Mouse (Mus musculus) macrophage (primary cell): Measurements from ENCODE around the gene Cxcl9. TPM values are rescaled to one million over a fixed set of nuclear protein-coding genes. Genes with fewer than 3 reads are reported as not detected.

Experiments used
- H3K27ac ChIP-seq: fragments of 350-480 bp; formaldehyde crosslinking; 2 replicates; pipeline ENCODE4 v1.9.0; 2021
- H3K36me3 ChIP-seq: fragments of 350-480 bp; formaldehyde crosslinking; 2 replicates; pipeline ENCODE4 v1.9.0; 2021; ENCODE audit errors: inconsistent target
- H3K4me3 ChIP-seq: fragments of 350-480 bp; formaldehyde crosslinking; 2 replicates; pipeline ENCODE4 v1.9.0; 2021; ENCODE audit errors: inconsistent target
- H3K79me2 ChIP-seq: fragments of 350-480 bp; formaldehyde crosslinking; 2 replicates; pipeline ENCODE4 v1.9.0; 2021; ENCODE audit errors: inconsistent target
- WGBS: methylation state at CpG from one replicate; pipeline ENCODE4 v1.1.7; 2026; ENCODE audit warnings: inconsistent platforms; ENCODE audit not compliant: missing documents; 5-methylcytosine and 5-hydroxymethylcytosine counted together
- polyA plus RNA-seq: library from polyadenylated mRNA; stranded (reverse); fragments of 250-400 nt; gene quantifications from 3 replicates; pipeline ENCODE4 v1.2.4, GENCODE M21; 2018; ENCODE audit warnings: inconsistent platforms
- total RNA-seq, 78 experiments: library from RNA; depleted of rRNA; stranded (reverse); fragments of 250-400 nt; gene quantifications; 1 replicate in 9 of 78; 2 replicates in 24 of 78; 3 replicates in 43 of 78; 4 replicates in 2 of 78; pipeline ENCODE4 v1.2.4; 2018; ENCODE audit warnings: inconsistent platforms in 56 of 78

The Cxcl9 gene
- total RNA-seq (2018; cell fraction: chromatin; rRNA removed) = 10 to 100 TPM in 1 of 26 experiments, 1 to 10 TPM in 5, under 1 TPM in 6, not detected in 14; 0.19 to 34.4 (median 0.84) TPM
- 10 to 100 TPM in 9 of 26 experiments, 1 to 10 TPM in 5, under 1 TPM in 12; 0.06 to 36.4 (median 6.7) TPM for total RNA-seq (2018; cell fraction: cytosol; rRNA removed)
- total RNA-seq (2018; cell fraction: nucleus; rRNA removed) = 10 to 100 TPM in 2 of 26 experiments, 1 to 10 TPM in 16, under 1 TPM in 5, not detected in 3; 0.48 to 17.2 (median 2.5) TPM
- 0.69 to 2.3 TPM (median 1.8 TPM) in 3 replicates for polyA plus RNA-seq

DNA sequence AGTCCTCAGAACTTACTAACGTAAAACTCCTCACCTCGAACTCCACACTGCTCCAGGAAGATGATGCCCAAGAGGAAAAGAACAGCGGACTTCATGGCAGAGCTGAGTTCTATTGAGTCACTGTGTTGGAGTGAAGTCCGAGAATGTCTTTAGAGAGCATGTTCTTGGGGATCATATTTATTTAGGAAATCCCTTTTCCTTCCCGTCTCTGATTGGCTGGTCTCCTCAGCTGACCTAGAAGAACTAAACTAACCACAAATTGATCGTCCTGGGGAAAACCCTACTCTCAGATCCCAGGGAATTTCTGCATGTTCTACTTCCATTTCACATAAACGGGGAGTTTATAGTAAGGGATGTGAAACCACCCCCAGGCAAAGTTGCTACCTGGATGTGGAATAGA lies at the start of gene Cxcl9:
Cxcl9 (minus strand) TSS at position 151 of the 400 bp plus-strand sequence.
- Histone ChIP-seq H3K27ac (no peak within 1 kb of the TSS), H3K79me2 (no peaks in the 10 kb centered on the region), H3K36me3 (no peaks in the 10 kb centered on the region), H3K4me3 (no peak within 1 kb of the TSS)
- 63% methylated on average over 7 of the region's 7 CpGs for WGBS

DNA sequence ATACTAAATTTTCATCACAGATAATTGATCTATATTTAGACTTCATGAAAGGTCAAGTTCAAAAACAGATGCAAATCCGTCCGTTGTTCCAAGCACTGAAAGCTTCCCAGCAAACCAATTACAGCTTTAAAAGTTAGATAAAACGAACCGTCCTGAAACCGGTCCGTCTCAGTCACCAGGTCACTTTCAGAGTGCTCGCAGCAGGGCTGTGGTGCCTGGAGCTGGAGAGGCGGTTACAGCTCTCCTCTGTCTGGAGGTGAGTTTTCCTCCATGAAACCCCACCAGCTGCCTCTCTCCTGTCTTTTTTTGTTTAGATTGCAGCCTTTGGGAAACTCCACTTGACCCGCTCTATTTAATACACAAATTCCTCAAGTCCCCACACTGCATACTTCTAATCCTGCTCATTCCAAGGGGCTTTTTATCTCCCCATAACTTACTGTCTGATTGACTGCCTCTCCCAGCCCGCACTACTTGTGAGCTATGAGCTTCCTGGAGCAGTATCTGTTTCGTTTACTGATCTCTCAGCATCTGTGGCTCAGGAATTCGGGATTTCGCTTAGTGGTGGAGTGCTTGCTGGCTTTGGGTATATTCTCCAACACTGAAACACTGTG lies 49.0 kb upstream of the Cxcl9 start:
- H3K27ac ChIP-seq = no peak overlapping the region
- 91% methylated on average over 12 of the region's 13 CpGs for WGBS
- H3K36me3 ChIP-seq = no peaks in the 10 kb centered on the region
- no peaks in the 10 kb centered on the region for H3K79me2 ChIP-seq
- H3K4me3 ChIP-seq = no peak overlapping the region

DNA sequence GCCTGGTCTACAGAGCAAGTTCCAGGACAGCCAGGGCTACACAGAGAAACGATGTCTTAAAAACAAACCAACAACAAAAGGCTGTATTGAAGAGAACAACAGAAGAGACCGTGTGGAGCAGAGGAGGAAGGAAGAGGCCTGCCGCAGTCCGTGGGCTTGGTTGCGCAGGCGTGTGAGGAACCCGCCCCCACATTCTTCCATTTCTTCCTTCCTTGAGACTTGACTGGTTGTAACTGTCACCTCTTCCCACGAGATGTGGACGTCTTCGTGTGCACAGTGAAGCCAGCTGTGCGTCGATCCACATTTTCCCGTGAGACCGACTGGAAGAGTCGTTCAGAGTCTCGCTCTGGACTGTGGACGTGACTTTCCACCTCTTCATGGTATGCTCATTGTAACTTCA lies 47.5 kb upstream of the Cxcl9 start:
- Histone ChIP-seq H3K4me3 (peak overlapping the region; percentile 19; the same call in 1 of the 2 replicates), H3K36me3 (no peaks in the 10 kb centered on the region), H3K79me2 (no peaks in the 10 kb centered on the region), H3K27ac (peak overlapping the region; percentile 92)
- 7% methylated on average over 17 of the region's 17 CpGs for WGBS

DNA sequence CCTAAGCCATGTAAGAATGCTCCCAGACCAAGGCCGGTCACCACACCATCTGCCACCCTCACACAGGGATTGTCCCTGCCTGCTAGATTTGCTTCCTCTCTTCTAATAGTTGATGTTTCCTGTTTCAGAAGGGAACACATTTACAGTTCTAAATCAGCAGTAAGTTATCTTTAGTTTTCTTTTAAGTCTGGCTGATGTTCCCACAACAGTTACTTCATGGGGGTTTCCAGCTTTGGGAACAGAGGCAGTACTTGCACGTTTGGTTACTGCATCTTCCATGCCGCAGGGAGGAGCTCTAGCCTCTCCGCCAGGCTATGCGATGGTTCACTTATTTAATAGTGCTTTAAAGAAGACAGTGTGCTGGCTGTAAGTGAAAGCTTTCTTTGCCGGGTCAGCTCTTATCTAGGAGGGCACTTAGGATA lies 46.9 kb upstream of the Cxcl9 start:
- no peaks in the 10 kb centered on the region for H3K79me2 ChIP-seq
- H3K27ac ChIP-seq = peak overlapping the region; percentile 92
- H3K4me3 ChIP-seq = peak overlapping the region; percentile 19; the same call in 1 of the 2 replicates
- 1% methylated on average over 6 of the region's 6 CpGs for WGBS
- H3K36me3 ChIP-seq = no peaks in the 10 kb centered on the region

DNA sequence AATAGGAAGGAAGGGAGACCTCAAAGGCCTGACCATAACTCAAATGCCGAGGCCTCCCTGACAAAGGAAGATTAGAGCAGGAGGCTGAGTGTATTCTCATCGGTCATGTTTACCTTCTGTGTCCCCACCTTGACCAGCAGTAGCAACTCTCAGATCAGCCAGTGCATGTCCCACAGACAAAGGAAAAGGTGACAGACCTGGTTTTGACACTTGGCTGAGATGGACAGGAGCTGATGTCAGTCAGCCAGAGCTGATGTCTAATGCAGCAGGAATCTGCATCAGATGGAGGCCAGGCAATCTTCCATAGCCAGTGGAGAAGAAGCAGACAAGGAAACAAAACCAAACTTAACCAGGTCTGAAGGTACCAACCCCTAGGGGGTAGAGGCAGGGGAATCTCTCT lies 44.7 kb upstream of the Cxcl9 start:
- Histone ChIP-seq H3K36me3 (no peaks in the 10 kb centered on the region), H3K4me3 (no peak overlapping the region), H3K27ac (no peak overlapping the region), H3K79me2 (no peaks in the 10 kb centered on the region)
- 20% methylated on average over 2 of the region's 2 CpGs for WGBS

DNA sequence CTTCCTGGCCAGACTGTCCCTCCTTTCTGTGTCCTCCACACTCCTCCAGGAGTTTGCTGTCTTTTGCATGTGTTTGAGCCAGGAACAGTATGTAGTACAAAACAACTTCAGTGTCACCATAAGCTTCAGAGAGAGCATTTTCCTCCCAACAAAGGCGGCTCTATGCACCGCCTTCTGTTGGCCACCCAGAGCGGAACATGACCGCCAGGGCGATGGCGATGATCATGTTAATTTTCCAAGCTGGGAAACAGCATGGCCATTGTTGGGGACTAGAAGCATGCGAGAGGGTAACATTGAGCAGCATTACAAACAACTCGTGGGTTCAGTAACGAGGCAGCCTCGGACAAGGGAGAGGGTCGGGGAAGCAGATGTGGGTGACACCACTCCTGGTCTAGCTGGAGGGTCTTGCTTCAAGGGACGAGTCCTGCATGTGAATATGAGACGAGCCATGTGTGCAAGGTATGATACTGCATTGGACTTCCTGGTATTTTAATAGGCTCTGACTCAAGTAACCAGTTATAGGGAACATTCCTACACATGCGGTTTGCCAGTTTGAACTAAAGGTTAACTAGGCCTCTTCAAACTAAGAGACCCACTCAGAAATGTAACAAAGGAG lies 43.6 kb upstream of the Cxcl9 start:
- H3K79me2 ChIP-seq = no peaks in the 10 kb centered on the region
- WGBS = 85% methylated on average over 14 of the region's 14 CpGs
- H3K4me3 ChIP-seq = no peak overlapping the region
- H3K36me3 ChIP-seq = no peaks in the 10 kb centered on the region
- H3K27ac ChIP-seq = no peak overlapping the region

DNA sequence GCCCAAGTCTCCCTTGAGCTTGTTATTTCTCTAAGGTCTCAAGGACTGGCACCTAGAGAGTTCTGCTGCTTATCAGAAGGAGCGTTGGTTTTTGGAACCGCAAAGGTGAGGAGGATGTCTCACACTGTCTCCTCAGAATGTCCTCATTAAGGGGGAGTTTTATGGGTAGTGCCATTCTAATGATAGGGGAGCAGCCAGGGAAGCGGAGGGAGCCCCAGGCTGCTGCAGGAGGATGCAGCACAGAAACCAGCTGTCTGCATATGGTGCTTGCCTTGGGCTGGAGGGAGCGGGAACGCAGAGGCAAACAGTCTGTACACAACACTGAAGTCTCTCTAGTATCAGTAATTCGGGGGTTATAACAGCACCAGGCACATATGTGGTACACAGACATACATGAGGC lies 43.0 kb upstream of the Cxcl9 start:
- Histone ChIP-seq H3K4me3 (no peak overlapping the region), H3K27ac (no peak overlapping the region), H3K36me3 (no peaks in the 10 kb centered on the region), H3K79me2 (no peaks in the 10 kb centered on the region)
- 98% methylated on average over 6 of the region's 6 CpGs for WGBS

DNA sequence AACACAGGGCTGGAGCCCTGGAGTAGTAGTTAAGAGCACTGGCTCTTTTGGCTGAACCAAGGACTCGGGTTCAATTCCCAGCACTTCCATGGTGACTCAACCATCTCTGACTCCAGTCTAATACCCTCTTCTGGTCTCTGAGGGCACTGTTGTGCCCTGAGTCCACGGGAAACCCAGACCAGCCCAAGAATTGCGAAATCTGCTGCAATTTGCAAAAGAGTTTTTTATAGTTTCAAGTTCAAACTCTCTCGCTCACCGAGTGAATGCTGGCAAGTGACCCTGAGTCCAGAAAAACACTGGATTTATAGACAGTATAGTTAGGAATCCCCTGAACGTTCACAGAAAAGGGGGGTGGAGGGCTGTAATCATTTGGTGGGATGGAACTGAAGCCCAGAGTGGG lies 42.5 kb upstream of the Cxcl9 start:
- Histone ChIP-seq H3K4me3 (no peak overlapping the region), H3K27ac (no peak overlapping the region), H3K36me3 (no peaks in the 10 kb centered on the region), H3K79me2 (no peaks in the 10 kb centered on the region)
- WGBS = 35% methylated on average over 6 of the region's 6 CpGs

DNA sequence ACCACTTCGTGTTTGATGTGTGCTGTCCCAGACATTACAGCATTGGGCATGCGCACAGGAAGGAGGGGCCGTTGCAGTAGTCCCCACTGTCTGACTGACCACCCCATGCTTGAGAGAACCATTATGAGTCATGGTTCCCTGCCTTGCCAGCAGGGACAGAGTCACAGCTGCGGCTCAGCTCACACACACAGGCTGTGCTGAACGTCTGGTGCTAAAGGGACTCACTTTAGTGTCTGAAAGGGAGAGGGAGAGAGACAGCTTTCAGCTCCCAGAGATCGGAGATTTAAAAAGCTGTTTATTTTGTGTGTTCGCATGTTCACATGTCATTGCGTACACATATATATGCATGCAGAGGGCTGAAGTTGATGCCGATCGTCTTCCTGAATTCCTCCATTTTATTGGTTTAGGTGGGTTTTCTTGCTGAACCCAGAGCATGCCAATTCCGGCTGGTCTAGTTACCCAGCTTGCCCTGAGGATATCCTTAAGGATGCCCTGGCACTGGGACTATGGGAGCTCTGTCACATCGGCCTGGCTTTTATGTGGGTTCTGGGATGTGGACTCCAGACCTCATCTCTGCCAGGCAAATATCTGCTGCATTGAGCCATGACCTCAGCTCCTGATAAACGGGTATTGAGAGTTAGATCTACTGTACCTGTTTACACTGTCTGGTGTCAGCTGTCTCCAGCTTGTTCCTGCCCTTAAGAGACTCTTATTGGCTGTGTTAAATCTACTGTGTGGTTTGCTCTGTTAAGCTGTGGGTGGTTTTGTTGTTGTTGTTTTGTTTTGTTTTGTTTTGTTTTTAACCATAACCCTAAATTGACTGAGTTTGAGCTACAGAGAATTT lies 41.5 kb upstream of the Cxcl9 start:
- Histone ChIP-seq H3K27ac (peak overlapping the region; percentile 42), H3K79me2 (no peaks in the 10 kb centered on the region), H3K36me3 (no peaks in the 10 kb centered on the region), H3K4me3 (no peak overlapping the region)
- 59% methylated on average over 13 of the region's 13 CpGs for WGBS

DNA sequence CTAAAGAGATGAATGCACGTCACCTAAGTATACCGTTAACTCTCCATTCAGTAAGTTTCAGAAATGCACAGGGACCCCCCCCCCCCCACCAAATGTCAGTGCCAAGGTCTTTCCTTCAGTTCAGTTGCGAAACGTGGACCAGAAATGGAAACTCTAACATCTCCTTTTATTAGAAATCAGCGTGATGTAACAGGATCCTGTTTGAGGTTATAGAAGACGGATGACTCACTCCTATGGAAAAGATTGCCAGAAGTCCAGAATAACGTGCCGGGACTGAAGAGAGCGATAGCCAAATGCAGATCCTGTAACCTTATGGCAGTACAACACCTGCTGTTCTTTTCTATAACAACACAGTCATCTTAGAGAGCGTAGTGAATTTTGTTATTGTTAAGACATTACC lies 40.5 kb upstream of the Cxcl9 start:
- 6% methylated on average over 9 of the region's 10 CpGs for WGBS
- Histone ChIP-seq H3K79me2 (no peaks in the 10 kb centered on the region), H3K4me3 (no peak overlapping the region), H3K27ac (peak overlapping the region; percentile 42), H3K36me3 (no peaks in the 10 kb centered on the region)

DNA sequence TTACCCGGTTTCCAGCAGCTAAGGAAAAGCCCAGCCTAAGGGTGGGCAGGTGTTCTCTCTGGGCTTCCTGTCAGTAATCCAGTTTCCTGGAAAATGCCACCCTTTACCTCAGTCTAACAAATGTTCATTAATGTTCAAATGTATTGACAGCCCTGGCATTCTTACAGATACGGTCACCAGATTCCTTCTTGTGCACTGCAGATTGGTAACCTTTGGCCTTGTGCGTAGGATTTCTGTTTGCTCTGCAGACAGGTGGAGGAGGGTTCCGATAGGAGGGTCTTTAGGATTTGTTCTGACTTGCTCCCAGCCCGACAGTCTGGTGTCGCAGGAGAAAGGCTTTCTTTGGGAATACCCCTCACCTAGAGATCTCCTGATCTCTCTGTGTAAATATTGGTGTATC lies 38.7 kb upstream of the Cxcl9 start:
- no peaks in the 10 kb centered on the region for H3K36me3 ChIP-seq
- WGBS = 94% methylated on average over 6 of the region's 6 CpGs
- no peak overlapping the region for H3K4me3 ChIP-seq
- no peak overlapping the region for H3K27ac ChIP-seq
- H3K79me2 ChIP-seq = no peaks in the 10 kb centered on the region

DNA sequence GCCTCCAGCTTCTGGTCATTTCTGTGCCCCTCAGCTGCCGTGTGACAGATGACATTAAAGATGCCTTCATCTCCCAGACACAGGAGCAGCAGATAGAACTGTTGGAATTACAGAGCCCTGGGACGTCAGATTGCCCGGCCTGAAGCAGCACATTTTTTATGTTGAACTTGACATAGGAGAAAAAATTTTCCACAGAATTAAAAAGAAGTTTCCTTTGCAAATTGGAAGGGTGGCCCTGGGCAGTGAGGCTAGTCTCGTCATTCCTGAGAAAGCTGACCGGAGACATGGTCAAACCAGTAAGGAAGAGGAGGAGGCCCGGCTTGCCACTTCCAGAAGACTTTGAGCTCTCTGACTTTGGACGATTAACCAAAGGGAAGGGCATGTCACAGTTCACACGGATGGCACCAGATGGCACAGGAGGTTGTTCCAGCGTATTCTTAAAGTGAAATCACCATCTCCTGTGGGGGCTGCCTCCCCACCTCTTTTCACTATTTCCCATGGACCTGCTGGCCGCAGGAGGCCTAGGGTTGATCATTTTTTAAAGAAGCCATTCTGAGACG lies 37.3 kb upstream of the Cxcl9 start:
- Histone ChIP-seq H3K27ac (no peak overlapping the region), H3K4me3 (no peak overlapping the region), H3K79me2 (no peaks in the 10 kb centered on the region), H3K36me3 (no peaks in the 10 kb centered on the region)
- WGBS = 92% methylated on average over 9 of the region's 11 CpGs

DNA sequence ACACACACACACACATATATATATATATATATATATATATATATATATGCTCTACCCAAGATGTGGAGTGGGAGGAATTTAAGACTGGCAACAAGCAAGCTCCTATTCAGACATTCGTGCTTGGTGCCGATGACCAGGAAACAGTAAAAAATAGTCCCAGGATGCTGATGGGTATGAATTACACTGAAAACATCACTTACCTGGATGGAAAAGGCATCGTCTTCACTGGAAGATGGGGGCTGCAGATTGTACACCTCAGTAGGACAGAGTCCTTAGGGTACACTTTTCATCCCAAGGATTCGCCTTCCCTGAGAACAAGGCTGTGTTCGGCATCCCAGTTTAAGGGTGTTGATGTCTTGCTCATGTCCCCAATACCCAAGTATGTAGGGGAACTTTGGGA lies 36.1 kb upstream of the Cxcl9 start:
- Histone ChIP-seq H3K79me2 (no peaks in the 10 kb centered on the region), H3K27ac (no peak overlapping the region), H3K4me3 (no peak overlapping the region), H3K36me3 (no peaks in the 10 kb centered on the region)
- 100% methylated on average over 3 of the region's 5 CpGs for WGBS

DNA sequence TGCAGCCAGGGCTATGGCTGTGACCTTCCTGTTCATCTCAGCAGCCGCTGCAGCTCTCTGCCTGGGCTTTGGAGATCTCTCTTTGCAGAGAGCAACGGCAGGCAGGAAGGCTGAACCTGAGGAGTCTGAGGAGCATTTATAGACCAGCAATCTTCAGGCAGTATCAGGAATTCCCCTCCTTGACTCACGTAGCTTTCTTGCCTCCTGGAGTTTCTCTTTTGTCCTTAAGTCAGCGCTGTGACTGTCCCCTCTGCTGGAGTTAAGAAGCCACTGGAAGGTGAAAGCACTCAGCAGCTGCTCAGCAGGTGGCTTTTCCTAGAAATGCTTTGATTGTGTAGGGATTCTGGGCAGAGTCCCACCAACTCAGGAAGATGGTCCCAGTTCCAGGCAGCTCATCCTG lies 35.3 kb upstream of the Cxcl9 start:
- no peaks in the 10 kb centered on the region for H3K36me3 ChIP-seq
- H3K79me2 ChIP-seq = no peaks in the 10 kb centered on the region
- no peak overlapping the region for H3K27ac ChIP-seq
- WGBS = 39% methylated on average over 4 of the region's 4 CpGs
- no peak overlapping the region for H3K4me3 ChIP-seq
